Mouse (Mus musculus) G1E (cell line): ENCODE results near the gene Mrps25.

ENCODE experiments used
- CTCF ChIP-seq: IDR thresholded peaks from 2 replicates; pipeline ENCODE4 v1.5.1; 2012; ENCODE audit warnings: low read depth, low read length, inconsistent platforms, mixed read lengths
- GATA1 ChIP-seq: IDR thresholded peaks from 2 replicates; pipeline ENCODE4 v1.6.1; 2012; ENCODE audit warnings: borderline replicate concordance, low read length, inconsistent platforms, mixed read lengths
- POLR2AphosphoS5 ChIP-seq: IDR thresholded peaks from 2 replicates; pipeline ENCODE4 v1.6.1; 2012; ENCODE audit warnings: low read depth, low read length, inconsistent platforms; ENCODE audit not compliant: insufficient replicate concordance
- TAL1 ChIP-seq: conservative IDR thresholded peaks from 2 replicates; pipeline ENCODE4 v1.6.1; 2012; ENCODE audit warnings: low read depth, low read length, inconsistent platforms, mixed read lengths

DNA sequence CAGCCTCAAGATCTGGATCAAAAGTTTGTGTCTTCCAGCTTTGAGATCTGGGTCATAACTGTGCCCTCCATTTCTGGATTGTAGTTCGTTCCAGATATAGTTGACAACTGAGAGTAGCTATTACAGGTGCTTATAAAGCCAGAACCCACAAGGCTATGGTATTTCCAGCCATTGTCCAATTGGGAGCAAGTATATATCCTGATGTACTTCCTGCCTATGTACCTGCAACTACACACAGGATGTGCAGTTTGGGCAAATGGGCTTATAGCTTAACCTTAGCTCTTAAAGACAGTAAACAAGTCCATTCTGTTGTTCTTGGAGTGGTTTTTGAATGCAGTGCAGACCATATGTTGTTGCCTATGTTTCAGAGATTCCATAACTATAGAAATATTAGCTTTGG lies 52.4 kb downstream of the Mrps25 start:
- TF ChIP-seq CTCF: no peak
- no peak for TF ChIP-seq TAL1
- TF ChIP-seq GATA1: no peak
- no peak for TF ChIP-seq POLR2AphosphoS5
